In the genomic region with DNA sequence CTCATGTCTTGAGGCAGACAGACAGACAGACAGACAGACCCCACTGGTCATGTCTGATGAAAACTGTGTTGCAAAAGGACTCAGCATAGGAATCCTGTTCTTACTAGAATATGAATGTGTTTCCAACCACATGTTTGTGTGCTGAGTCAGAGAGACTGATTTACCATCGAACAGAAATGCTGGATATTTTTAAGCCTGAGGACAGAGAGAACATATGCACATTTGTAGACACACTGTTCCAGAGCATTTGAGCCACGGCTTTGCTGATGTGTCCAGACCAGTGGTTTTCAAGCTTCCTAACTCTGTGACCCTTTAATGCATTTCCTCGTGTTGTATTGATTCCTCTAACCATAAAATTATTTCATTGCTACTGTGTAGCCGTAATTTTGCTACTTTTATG, we compare ENCODE assay signal across 14 mouse cellular contexts.
"Had no signal": no experiment of that assay in that cellular context is flagged by ENCODE, and none has a peak within 500 bp of the region (broad histone marks: within the 10 kb centered on the region; RNA-seq: fewer than 3 reads in every experiment).

No protein-coding gene starts in this region.

- H3K27ac ChIP-seq: kidney, postnatal 0 days; limb, embryonic 13.5 days; liver, embryonic 14.5 days; midbrain, embryonic 12.5 days; neural tube, embryonic 12.5 days; stomach, embryonic 15.5 days had no signal

- H3K4me2 ChIP-seq: limb, embryonic 13.5 days; midbrain, embryonic 12.5 days; neural tube, embryonic 12.5 days; stomach, embryonic 15.5 days had no signal

- H3K36me3 ChIP-seq: limb, embryonic 13.5 days; midbrain, embryonic 12.5 days; neural tube, embryonic 12.5 days; stomach, embryonic 15.5 days had no signal

- H3K27me3 ChIP-seq: limb, embryonic 13.5 days; midbrain, embryonic 12.5 days; neural tube, embryonic 12.5 days; stomach, embryonic 15.5 days had no signal

- DNase-seq: kidney, adult 8-10 months; kidney, postnatal 36 days; lung, adult 18-20 months; right cerebral cortex, postnatal 14 days; thymus, adult 2 months; thymus, postnatal 36 days had no signal

- ATAC-seq: intestine, postnatal 0 days; midbrain, embryonic 16.5 days had no signal

- H3K4me3 ChIP-seq: limb, embryonic 13.5 days; midbrain, embryonic 12.5 days; neural tube, embryonic 12.5 days; stomach, embryonic 15.5 days had no signal
